Mouse (Mus musculus) neural tube, embryonic 15.5 days (tissue): ENCODE data around the gene Hist1h4b. TPM values are rescaled to one million over a fixed set of nuclear protein-coding genes. Genes with fewer than 3 reads are reported as not detected.
A peak's percentile ranks its signal among the peaks of the same experiment; 100 is the strongest.
"Not testable (repeated sequence)": the region's sequence is repeated elsewhere in the genome, so short reads cannot be mapped to it uniquely, and the experiment has no call there.

Experiments used
- ATAC-seq: fragments of 200-750 bp; cut with Nextera tagmentation; 2 replicates; pipeline ENCODE4 v1.8.0; 2017; ENCODE audit warnings: mild to moderate bottlenecking, moderate TSS enrichment, moderate library complexity; ENCODE audit not compliant: low FRiP score
- H3K27ac ChIP-seq: fragments of 300-500 bp; sonication (generic); replicated peaks from 2 replicates; pipeline ENCODE4 v1.5.1; 2015; ENCODE audit warnings: mild to moderate bottlenecking, inconsistent platforms
- H3K27me3 ChIP-seq: fragments of 300-500 bp; sonication (generic); replicated peaks from 2 replicates; pipeline ENCODE4 v1.6.1; 2015; ENCODE audit warnings: inconsistent platforms
- H3K36me3 ChIP-seq: fragments of 300-500 bp; sonication (generic); 2 replicates; pipeline ENCODE4 v1.6.1; 2015; ENCODE audit warnings: inconsistent platforms
- H3K4me1 ChIP-seq: fragments of 300-500 bp; sonication (generic); 2 replicates; pipeline ENCODE4 v1.6.1; 2015; ENCODE audit warnings: inconsistent platforms
- H3K4me2 ChIP-seq: fragments of 300-500 bp; sonication (generic); 2 replicates; pipeline ENCODE4 v1.6.1; 2015; ENCODE audit warnings: inconsistent platforms, mild to moderate bottlenecking, moderate library complexity
- H3K4me3 ChIP-seq: fragments of 300-500 bp; sonication (generic); replicated peaks from 2 replicates; pipeline ENCODE4 v1.5.1; 2015; ENCODE audit warnings: mild to moderate bottlenecking, inconsistent platforms
- H3K9ac ChIP-seq: fragments of 300-500 bp; sonication (generic); replicated peaks from 2 replicates; pipeline ENCODE4 v1.6.1; 2015; ENCODE audit warnings: mild to moderate bottlenecking, inconsistent platforms
- H3K9me3 ChIP-seq: fragments of 300-500 bp; sonication (generic); replicated peaks from 2 replicates; pipeline ENCODE4 v1.6.1; 2016; ENCODE audit warnings: inconsistent platforms
- WGBS: fragments of 180-500 bp; shearing (Covaris S2); methylation state at CpG from one replicate; pipeline ENCODE4 v1.1.7; 2015; ENCODE audit warnings: mixed read lengths; 5-methylcytosine and 5-hydroxymethylcytosine counted together
- polyA plus RNA-seq: library from polyadenylated mRNA; unstranded; fragments of >200 nt; fragmentation: Nextera tagmentation; extraction: Ambion mirVana; gene quantifications from 2 replicates; pipeline ENCODE4 v1.2.1, GENCODE M21; 2015

Hist1h4b gene
- polyA plus RNA-seq, 1 experiment from 2014 or later: 1.0 TPM

- Histone ChIP-seq H3K4me1 (peaks cover 37% of the 10 kb centered on the region), H3K9me3 (no peaks in the 10 kb centered on the region), H3K27me3 (no peaks in the 10 kb centered on the region), H3K9ac (peak within 1 kb of the TSS; percentile 52), H3K4me3 (peak within 1 kb of the TSS; percentile 50), H3K27ac (peak within 1 kb of the TSS; percentile 82), H3K4me2 (peak within 1 kb of the TSS; percentile 91), H3K36me3 (no peaks in the 10 kb centered on the region)
- ATAC-seq: peak; percentile 85
- WGBS: under 1% methylated on average over 70 of the region's 72 CpGs
These were observed 4.4 kb downstream of the Hist1h4b start, which contains the start of gene Hist1h4a for GRCm38 (mm10) chr13:23760972-23761864. Gene Hist1h4a, minus strand, starts transcription at chr13:23761230.

- H3K27me3 ChIP-seq, H3K36me3 ChIP-seq, H3K9me3 ChIP-seq: not testable (repeated sequence)
- H3K9ac ChIP-seq: peak within 1 kb of the TSS; percentile 56
- peak within 1 kb of the TSS; percentile 91 for H3K4me2 ChIP-seq
- H3K27ac ChIP-seq: peak within 1 kb of the TSS; percentile 82
- WGBS: under 1% methylated on average over 31 of the region's 52 CpGs
- peak within 1 kb of the TSS; percentile 50 for H3K4me3 ChIP-seq
- ATAC-seq: peak; percentile 68
- peaks cover 37% of the 10 kb centered on the region for H3K4me1 ChIP-seq
These were observed 5.3 kb downstream of the Hist1h4b start, which contains the start of gene Hist1h3a for GRCm38 (mm10) chr13:23761871-23762821. Gene Hist1h3a, minus strand, starts transcription at chr13:23762386.

GRCm38 (mm10) chr13:23763242-23763585 is 6.4 kb downstream of the Hist1h4b start:
- no peaks in the 10 kb centered on the region for H3K27me3 ChIP-seq
- under 1% methylated on average over 10 of the region's 10 CpGs for WGBS
- H3K9me3 ChIP-seq: no peaks in the 10 kb centered on the region
- H3K4me1 ChIP-seq: peaks cover 32% of the 10 kb centered on the region
- peak overlapping the region; percentile 50 for H3K4me3 ChIP-seq
- ATAC-seq: no peak
- no peaks in the 10 kb centered on the region for H3K36me3 ChIP-seq
- H3K9ac ChIP-seq: peak overlapping the region; percentile 56
- peak overlapping the region; percentile 91 for H3K4me2 ChIP-seq
- H3K27ac ChIP-seq: peak overlapping the region; percentile 82

GRCm38 (mm10) chr13:23763586-23764323 is 6.9 kb downstream of the Hist1h4b start, which contains the start of gene Hist1h1a:
Gene Hist1h1a, plus strand, starts transcription at chr13:23763666.
- peak within 1 kb of the TSS; percentile 50 for H3K4me3 ChIP-seq
- H3K36me3 ChIP-seq: no peaks in the 10 kb centered on the region
- H3K27me3 ChIP-seq: no peaks in the 10 kb centered on the region
- peak within 1 kb of the TSS; percentile 56 for H3K9ac ChIP-seq
- WGBS: 2% methylated on average over 34 of the region's 34 CpGs
- H3K4me2 ChIP-seq: peak within 1 kb of the TSS; percentile 91
- H3K4me1 ChIP-seq: peaks cover 32% of the 10 kb centered on the region
- peak within 1 kb of the TSS; percentile 82 for H3K27ac ChIP-seq
- ATAC-seq: peak; percentile 75
- H3K9me3 ChIP-seq: no peaks in the 10 kb centered on the region

GRCm38 (mm10) chr13:23764324-23765171 is 7.7 kb downstream of the Hist1h4b start:
- H3K4me3 ChIP-seq: peak overlapping the region; percentile 50
- H3K27me3 ChIP-seq: no peaks in the 10 kb centered on the region
- peak overlapping the region; percentile 56 for H3K9ac ChIP-seq
- WGBS: 33% methylated on average over 12 of the region's 12 CpGs
- H3K9me3 ChIP-seq: no peaks in the 10 kb centered on the region
- H3K27ac ChIP-seq: peak overlapping the region; percentile 82
- peaks cover 32% of the 10 kb centered on the region for H3K4me1 ChIP-seq
- peak overlapping the region; percentile 91 for H3K4me2 ChIP-seq
- ATAC-seq: no peak
- no peaks in the 10 kb centered on the region for H3K36me3 ChIP-seq

- Histone ChIP-seq H3K27ac (no peak overlapping the region), H3K27me3 (no peaks in the 10 kb centered on the region), H3K4me1 (peaks cover 28% of the 10 kb centered on the region), H3K9ac (no peak overlapping the region), H3K9me3 (no peaks in the 10 kb centered on the region), H3K36me3 (no peaks in the 10 kb centered on the region), H3K4me3 (no peak overlapping the region), H3K4me2 (0 out of 2 replicates have a peak overlapping the region, but pooled peaks have one; percentile 91)
- 73% methylated on average over 1 of the region's 1 CpGs for WGBS
- no peak for ATAC-seq
These were observed 8.3 kb downstream of the Hist1h4b start for GRCm38 (mm10) chr13:23765172-23765513.

- no peak for ATAC-seq
- no peak overlapping the region for H3K9ac ChIP-seq
- H3K36me3 ChIP-seq: no peaks in the 10 kb centered on the region
- H3K4me2 ChIP-seq: no peak overlapping the region
- H3K4me3 ChIP-seq: no peak overlapping the region
- H3K9me3 ChIP-seq: no peaks in the 10 kb centered on the region
- no peaks in the 10 kb centered on the region for H3K27me3 ChIP-seq
- H3K27ac ChIP-seq: no peak overlapping the region
- H3K4me1 ChIP-seq: peaks cover 19% of the 10 kb centered on the region
These were observed 10.0 kb downstream of the Hist1h4b start for GRCm38 (mm10) chr13:23766772-23767171.

- no peak overlapping the region for H3K27ac ChIP-seq
- H3K9ac ChIP-seq: no peak overlapping the region
- no peak overlapping the region for H3K4me2 ChIP-seq
- no peaks in the 10 kb centered on the region for H3K9me3 ChIP-seq
- H3K36me3 ChIP-seq: no peaks in the 10 kb centered on the region
- H3K27me3 ChIP-seq: no peaks in the 10 kb centered on the region
- no peak overlapping the region for H3K4me3 ChIP-seq
- no peak for ATAC-seq
- 49% methylated on average over 5 of the region's 5 CpGs for WGBS
- H3K4me1 ChIP-seq: peaks cover 15% of the 10 kb centered on the region
These were observed 12.1 kb downstream of the Hist1h4b start for GRCm38 (mm10) chr13:23768834-23769397.

- not testable (repeated sequence) for ATAC-seq, H3K9ac ChIP-seq, H3K27ac ChIP-seq, H3K4me1 ChIP-seq, H3K36me3 ChIP-seq, H3K27me3 ChIP-seq, H3K9me3 ChIP-seq, H3K4me3 ChIP-seq, H3K4me2 ChIP-seq
- WGBS: 89% methylated on average over 2 of the region's 2 CpGs
These were observed 12.8 kb downstream of the Hist1h4b start, which contains the start of gene Trim38 for GRCm38 (mm10) chr13:23769613-23770012. Gene Trim38, plus strand, starts transcription at chr13:23769913.
